ENCODE assay signal across 8 mouse cellular contexts in genomic region chr15:89122649-89123366, GRCm38 (mm10). TPM values are rescaled to one million over a fixed set of nuclear protein-coding genes. Genes with fewer than 3 reads are reported as not detected.
A peak's percentile ranks its signal among the peaks of the same experiment; 100 is the strongest.
DNase-seq lines count a peak whose midpoint lies in the region; ATAC-seq and TF ChIP-seq lines count a peak whose summit lies in the region.

Gene Tubgcp6 (minus strand): TSS chr15:89123112.

- peak within 1 kb of the TSS; percentile 84 for H3K27ac ChIP-seq in forebrain, embryonic 13.5 days
- peak within 1 kb of the TSS; percentile 77 for H3K27ac ChIP-seq in liver, postnatal 0 days (ENCODE audit: low read depth)
- peak within 1 kb of the TSS; percentile 73 for H3K27ac ChIP-seq in neural tube, embryonic 14.5 days (ENCODE audit: low read depth, low read length)

- no peak for TF ChIP-seq CTCF in E14TG2a.4 (conservative IDR thresholded peaks at IDR 0.05; ENCODE audit: low read length)
- no peak for TF ChIP-seq CTCF in liver, postnatal 0 days (IDR thresholded peaks at IDR 0.05; ENCODE audit: low read depth)

- DNase-seq in c-Kit-positive CD71-positive TER-119-positive erythroid progenitor cells, embryonic 14.5 days (ENCODE audit: low spot score): peak; percentile 97
- peak; percentile 97 to 98 for DNase-seq in heart, postnatal 10 days
- peak; percentile 84 for DNase-seq in large intestine, adult 2 months (ENCODE audit: low read depth, low spot score)
- DNase-seq in liver, postnatal 0 days: peak; percentile 97
- DNase-seq in testis, postnatal 10 days (ENCODE audit: low spot score): peak; percentile 97

- peaks cover 58% of the 10 kb centered on the region for H3K4me1 ChIP-seq in E14TG2a.4 (replicated peaks; ENCODE audit: low read depth, low read length)
- peaks cover 50% of the 10 kb centered on the region for H3K4me1 ChIP-seq in forebrain, embryonic 13.5 days
- H3K4me1 ChIP-seq in liver, postnatal 0 days (ENCODE audit: insufficient read depth): peaks cover 28% of the 10 kb centered on the region
- H3K4me1 ChIP-seq in neural tube, embryonic 14.5 days (ENCODE audit: control insufficient read depth, insufficient read depth, low read length): peaks cover 47% of the 10 kb centered on the region

- peaks cover 8% of the 10 kb centered on the region; the same call in 1 of the 2 replicates for H3K27me3 ChIP-seq in E14TG2a.4 (ENCODE audit: insufficient read depth, low read length)
- H3K27me3 ChIP-seq in forebrain, embryonic 13.5 days: no peaks in the 10 kb centered on the region
- H3K27me3 ChIP-seq in liver, postnatal 0 days (ENCODE audit: insufficient read depth, low read length): no peaks in the 10 kb centered on the region
- H3K27me3 ChIP-seq in neural tube, embryonic 14.5 days (ENCODE audit: control insufficient read depth, insufficient read depth, low read length): no peaks in the 10 kb centered on the region

- H3K36me3 ChIP-seq in E14TG2a.4 (ENCODE audit: insufficient read depth, low read length): peaks cover 41% of the 10 kb centered on the region
- H3K36me3 ChIP-seq in forebrain, embryonic 13.5 days (ENCODE audit: poor library complexity, severe bottlenecking): peaks cover 22% of the 10 kb centered on the region
- H3K36me3 ChIP-seq in liver, postnatal 0 days (replicated peaks; ENCODE audit: insufficient read depth, low read length): peaks cover 2% of the 10 kb centered on the region; the same call in 1 of the 2 replicates
- no peaks in the 10 kb centered on the region; the same call in 1 of the 2 replicates for H3K36me3 ChIP-seq in neural tube, embryonic 14.5 days (ENCODE audit: control insufficient read depth, insufficient read depth, low read length)

- H3K9me3 ChIP-seq in E14TG2a.4 (ENCODE audit: low read length): no peaks in the 10 kb centered on the region
- H3K9me3 ChIP-seq in forebrain, embryonic 13.5 days (replicated peaks): no peaks in the 10 kb centered on the region
- no peaks in the 10 kb centered on the region for H3K9me3 ChIP-seq in liver, postnatal 0 days (ENCODE audit: low read length)
- H3K9me3 ChIP-seq in neural tube, embryonic 14.5 days (ENCODE audit: control insufficient read depth, low read length): no peaks in the 10 kb centered on the region

- peak within 1 kb of the TSS; percentile 89 for H3K9ac ChIP-seq in forebrain, embryonic 13.5 days
- H3K9ac ChIP-seq in liver, postnatal 0 days (replicated peaks): peak within 1 kb of the TSS; percentile 90
- H3K9ac ChIP-seq in neural tube, embryonic 14.5 days (replicated peaks; ENCODE audit: low read depth, low read length): peak within 1 kb of the TSS; percentile 72

- under 1% methylated on average over 47 of the region's 47 CpGs for WGBS in forebrain, embryonic 13.5 days
- under 1% methylated on average over 47 of the region's 47 CpGs for WGBS in large intestine, adult 2 months
- WGBS in liver, postnatal 0 days (ENCODE audit: insufficient replicate concordance): under 1% methylated on average over 47 of the region's 47 CpGs
- under 1% methylated on average over 47 of the region's 47 CpGs for WGBS in neural tube, embryonic 14.5 days

- ATAC-seq in forebrain, embryonic 13.5 days: peak; percentile 89
- ATAC-seq in liver, postnatal 0 days: peak; percentile 95
- peak; percentile 81 for ATAC-seq in neural tube, embryonic 14.5 days (ENCODE audit: low read depth)

- intact Hi-C loops in heart, postnatal 10 days (cut with DNase I): loop anchor here (1.0 to 5.0 kb wide), 2 partner anchors 74 to 87 kb away; partner anchors contain the start of gene Dennd6b

- H3K4me3 ChIP-seq in E14TG2a.4 (replicated peaks; ENCODE audit: low read length): peak within 1 kb of the TSS; percentile 98
- H3K4me3 ChIP-seq in forebrain, embryonic 13.5 days: peak within 1 kb of the TSS; percentile 92
- H3K4me3 ChIP-seq in liver, postnatal 0 days (ENCODE audit: low read depth, low read length): peak within 1 kb of the TSS; percentile 95
- peak within 1 kb of the TSS; percentile 87 for H3K4me3 ChIP-seq in neural tube, embryonic 14.5 days (ENCODE audit: low read depth, low read length)

- TF ChIP-seq EP300 in liver, postnatal 0 days (IDR thresholded peaks at IDR 0.05; ENCODE audit: low read depth): no peak

- peak within 1 kb of the TSS; percentile 98 for H3K4me2 ChIP-seq in forebrain, embryonic 13.5 days
- H3K4me2 ChIP-seq in liver, postnatal 0 days (ENCODE audit: low read depth, low read length): peak within 1 kb of the TSS; percentile 95
- peak within 1 kb of the TSS; percentile 84 for H3K4me2 ChIP-seq in neural tube, embryonic 14.5 days (ENCODE audit: low read depth, low read length)

RNA-seq across cellular contexts. Expression of gene Tubgcp6, which starts in this region (rescaled TPM):
- 16.8 and 19.8 TPM in 2 replicates for polyA plus RNA-seq in forebrain, embryonic 13.5 days (2015; fragmentation: Nextera tagmentation; extraction: Ambion mirVana)
- total RNA-seq in heart, postnatal 10 days (2021): 10 to 100 TPM; 13.7 to 13.9 TPM
- polyA plus RNA-seq in large intestine, adult 2 months (2012; rRNA removed): 25.5 and 28.3 TPM in 2 replicates
- 3.1 and 3.3 TPM in 2 replicates for polyA plus RNA-seq in liver, postnatal 0 days (2015; fragmentation: Nextera tagmentation; extraction: Ambion mirVana)
- polyA plus RNA-seq in neural tube, embryonic 14.5 days (2014; fragmentation: Nextera tagmentation; extraction: Ambion mirVana): 18.3 and 21.4 TPM in 2 replicates

Comparison
In these comparisons a context has a peak if more than half of its experiments do, and no peak if none do; other contexts are left out.
1. Peak in every context shown above with its lines: DNase-seq, ATAC-seq, H3K4me3 ChIP-seq and H3K27ac ChIP-seq.